Mouse (Mus musculus) 3134 (cell line): ENCODE data around the gene Gm5868.
A peak's percentile ranks its signal among the peaks of the same experiment; 100 is the strongest.
"Not testable (repeated sequence)": the region's sequence is repeated elsewhere in the genome, so short reads cannot be mapped to it uniquely, and the experiment has no call there.

Experiments
- DNase-seq: peaks from one replicate; pipeline ENCODE4 v3.0.0-alpha.2; 2011; ENCODE audit warnings: low spot score; ENCODE audit not compliant: insufficient read length; ENCODE audit errors: extremely low read depth

Gm5868 gene

GRCm38 (mm10) chr5:72587192-72587681, at the start of gene Gm5868:
TSS of gene Gm5868 (minus strand) at chr5:72587551.
- DNase-seq: no peak

GRCm38 (mm10) chr5:72636576-72636975, 49.2 kb upstream of the Gm5868 start:
- DNase-seq: no peak

- no peak for DNase-seq
Observed at GRCm38 (mm10) chr5:72636122-72636521, 48.8 kb upstream of the Gm5868 start.

GRCm38 (mm10) chr5:72634791-72635271, 47.5 kb upstream of the Gm5868 start:
- DNase-seq: no peak

GRCm38 (mm10) chr5:72630026-72630425, 42.7 kb upstream of the Gm5868 start:
- peak; percentile 33 for DNase-seq

- no peak for DNase-seq
Observed at GRCm38 (mm10) chr5:72621022-72621421, 33.7 kb upstream of the Gm5868 start.

- no peak for DNase-seq
Observed at GRCm38 (mm10) chr5:72617413-72617812, 30.1 kb upstream of the Gm5868 start.

- no peak for DNase-seq
Observed at GRCm38 (mm10) chr5:72603138-72603537, 15.8 kb upstream of the Gm5868 start.

GRCm38 (mm10) chr5:72601006-72601405, 13.7 kb upstream of the Gm5868 start:
- peak; percentile 14 for DNase-seq

- DNase-seq: not testable (repeated sequence)
Observed at GRCm38 (mm10) chr5:72586667-72587191, 622 bp downstream of the Gm5868 start.

- not testable (repeated sequence) for DNase-seq
Observed at GRCm38 (mm10) chr5:72586122-72586521, 1.2 kb downstream of the Gm5868 start.

- not testable (repeated sequence) for DNase-seq
Observed at GRCm38 (mm10) chr5:72580970-72581332, 6.4 kb downstream of the Gm5868 start, which contains the start of gene Zar1. TSS of gene Zar1 (minus strand) at chr5:72581254.

- peak; percentile 6 for DNase-seq
Observed at GRCm38 (mm10) chr5:72580088-72580969, 7.0 kb downstream of the Gm5868 start.

- DNase-seq: not testable (repeated sequence)
Observed at GRCm38 (mm10) chr5:72579599-72579998, 7.8 kb downstream of the Gm5868 start.

GRCm38 (mm10) chr5:72565621-72566020, 21.7 kb downstream of the Gm5868 start:
- no peak for DNase-seq

- DNase-seq: not testable (repeated sequence)
Observed at GRCm38 (mm10) chr5:72563183-72563582, 24.2 kb downstream of the Gm5868 start.

GRCm38 (mm10) chr5:72560976-72561628, 26.2 kb downstream of the Gm5868 start:
- DNase-seq: no peak

- peak; percentile 93 for DNase-seq
Observed at GRCm38 (mm10) chr5:72559544-72560049, 27.8 kb downstream of the Gm5868 start, which contains the start of gene Nfxl1. TSS of gene Nfxl1 (minus strand) at chr5:72559684.

- no peak for DNase-seq
Observed at GRCm38 (mm10) chr5:72558716-72559526, 28.4 kb downstream of the Gm5868 start.

- no peak for DNase-seq
Observed at GRCm38 (mm10) chr5:72556245-72556644, 31.1 kb downstream of the Gm5868 start.
